Mouse (Mus musculus) liver, embryonic 14.5 days (tissue): ENCODE measurements around the gene Golga4.

Experiments used
- CTCF ChIP-seq: IDR thresholded peaks from 2 replicates; pipeline ENCODE4 v1.5.1; 2016; ENCODE audit warnings: antibody characterized with exemption, low read depth, control low read depth
- EP300 ChIP-seq: IDR thresholded peaks from 2 replicates; pipeline ENCODE4 v1.6.1; 2016; ENCODE audit warnings: antibody characterized with exemption, low read depth

DNA sequence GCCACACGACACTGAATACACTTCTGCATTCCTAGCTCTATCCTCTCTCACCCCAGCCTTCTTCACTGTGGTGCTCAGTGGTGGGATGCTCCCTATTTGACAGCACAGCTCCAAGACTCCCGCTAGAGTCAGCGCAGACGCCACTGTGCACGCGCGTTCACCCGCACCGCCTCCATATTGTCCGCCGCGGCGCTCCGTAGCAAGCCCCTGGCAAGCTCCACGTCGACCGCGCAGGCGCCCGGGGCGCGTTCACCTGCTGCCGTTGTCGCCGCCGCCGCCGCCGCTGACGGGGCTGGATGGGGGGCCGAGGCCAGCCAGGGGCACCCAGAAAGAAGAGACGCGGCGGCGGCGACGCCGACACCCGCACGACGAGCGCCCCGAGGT is at the start of gene Golga4:
- TF ChIP-seq CTCF (no peak), EP300 (no peak)
